Mouse (Mus musculus) thymus, postnatal 10 days (tissue): Measurements from ENCODE around the gene Lin7a.

Source experiments
- DNase-seq, 2 experiments: peaks; one replicate each; pipeline ENCODE4 v3.0.0; 2021; ENCODE audit warnings: low spot score in 2 of 2

Lin7a gene

GRCm38 (mm10) chr10:107449496-107450330, 178.2 kb downstream of the Lin7a start:
- DNase-seq: no peak

DNA sequence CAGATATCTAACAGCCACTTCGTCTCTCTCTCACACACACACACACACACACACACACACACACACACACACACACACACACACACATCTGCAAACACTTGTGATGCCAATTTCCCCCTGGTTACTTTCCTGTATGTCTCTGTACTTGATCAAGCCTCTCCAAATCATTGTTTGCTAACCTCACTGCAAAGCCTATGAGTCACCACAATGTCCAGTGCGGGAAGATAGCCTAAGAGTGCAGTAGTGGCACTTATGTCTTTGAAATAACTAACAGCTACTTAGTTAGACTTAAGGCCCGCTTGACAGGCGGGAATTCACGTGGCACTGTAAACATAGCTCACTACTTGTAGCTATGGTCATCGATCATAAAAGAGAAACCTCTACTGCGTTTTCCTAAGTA, 196.3 kb downstream of the Lin7a start:
- DNase-seq: no peak
